Mouse (Mus musculus) right cerebral cortex, adult 2 months (tissue): Measurements from ENCODE around the gene Prkacb.
A peak's percentile ranks its signal among the peaks of the same experiment; 100 is the strongest.

Experiments used
- DNase-seq, 2 experiments: peaks; one replicate each; pipeline ENCODE4 v3.0.0; 2021 to 2022; ENCODE audit warnings: low spot score in 2 of 2

Prkacb gene

GRCm38 (mm10) chr3:146731499-146731898 is 81.3 kb downstream of the Prkacb start:
- no peak for DNase-seq

- DNase-seq: peak in 1 of 2 experiments; percentile 50
Measured at GRCm38 (mm10) chr3:146723037-146723436, 89.8 kb downstream of the Prkacb start.

- no peak for DNase-seq
Measured at GRCm38 (mm10) chr3:146719696-146720095, 93.1 kb downstream of the Prkacb start.

DNA sequence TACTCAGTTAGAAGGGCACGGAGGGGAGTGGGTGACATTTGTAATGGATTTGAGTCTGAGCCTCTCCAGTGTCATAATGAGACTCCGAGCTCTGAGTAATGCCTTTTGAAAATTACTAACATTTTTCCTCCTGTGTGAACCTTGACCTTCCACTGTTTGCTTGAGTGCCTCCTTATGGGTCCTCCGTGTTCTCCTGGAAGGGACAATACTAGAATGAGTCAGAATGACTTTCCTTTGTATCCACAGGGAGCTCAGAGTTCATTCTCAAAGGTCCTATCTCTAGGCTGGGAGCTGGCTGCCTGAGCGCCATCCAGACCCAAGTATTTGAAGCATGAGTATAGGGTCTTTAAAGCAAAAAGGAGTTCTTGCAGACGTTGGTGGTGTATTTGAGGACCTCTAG is 94.5 kb downstream of the Prkacb start:
- DNase-seq: no peak

DNA sequence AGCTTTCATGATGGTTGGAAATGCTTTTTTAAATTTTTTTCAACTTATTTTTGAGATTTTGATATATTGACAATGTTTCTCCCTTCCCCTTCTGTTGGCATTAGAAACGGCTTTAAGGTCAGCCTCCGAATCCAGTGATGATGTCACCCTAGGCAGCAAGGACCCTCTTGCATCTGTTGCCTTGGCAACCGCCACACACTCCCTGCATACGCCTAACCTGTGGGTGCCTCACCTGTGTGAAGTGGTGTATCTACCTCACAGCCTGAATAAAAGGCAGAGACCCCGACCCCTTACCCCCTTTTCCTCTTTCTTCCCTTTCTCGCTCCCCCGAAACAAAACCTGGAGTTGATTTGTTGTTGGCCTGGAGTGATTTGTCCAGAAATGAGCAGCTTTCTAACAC is 100.5 kb downstream of the Prkacb start:
- DNase-seq: no peak

DNA sequence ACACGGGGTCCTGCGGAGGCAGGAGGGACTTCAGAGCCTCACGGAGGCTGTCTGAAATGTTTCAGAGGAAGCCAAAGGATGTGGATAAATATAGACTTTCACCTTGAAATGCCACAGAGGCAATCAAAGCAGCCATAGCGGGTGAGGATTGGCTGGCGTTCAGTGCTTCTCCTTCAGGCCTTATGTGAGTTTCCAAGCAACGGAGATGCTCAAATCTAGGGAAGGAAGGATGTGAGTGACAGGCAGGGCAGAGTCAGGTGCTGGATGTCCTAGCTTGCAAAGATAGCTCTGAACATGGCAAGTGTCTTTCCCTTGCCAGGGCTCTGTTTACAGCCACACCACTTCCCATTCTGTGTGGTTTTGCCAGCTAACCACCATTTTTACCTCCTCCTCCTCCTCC is 101.2 kb downstream of the Prkacb start:
- DNase-seq: no peak

DNA sequence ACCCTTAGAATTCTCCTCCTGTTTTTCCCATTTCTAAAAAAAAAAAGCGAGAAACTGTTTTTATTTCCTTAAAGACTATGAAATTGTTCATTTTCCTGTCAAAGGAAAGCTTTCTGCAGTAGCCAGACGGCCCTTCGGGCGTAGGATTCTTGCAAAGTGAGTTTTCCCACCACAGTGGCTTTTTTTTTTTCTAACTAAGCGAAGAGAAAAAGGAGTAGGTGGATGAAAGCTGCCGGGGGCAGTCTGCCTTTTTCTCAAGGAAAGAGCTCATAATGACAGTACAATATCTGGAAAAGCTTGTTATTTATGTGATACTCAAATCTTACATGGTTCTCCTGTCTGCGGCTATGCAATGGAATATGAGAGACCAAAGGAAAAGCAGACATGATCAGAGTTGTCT is 101.7 kb downstream of the Prkacb start:
- DNase-seq: no peak

DNA sequence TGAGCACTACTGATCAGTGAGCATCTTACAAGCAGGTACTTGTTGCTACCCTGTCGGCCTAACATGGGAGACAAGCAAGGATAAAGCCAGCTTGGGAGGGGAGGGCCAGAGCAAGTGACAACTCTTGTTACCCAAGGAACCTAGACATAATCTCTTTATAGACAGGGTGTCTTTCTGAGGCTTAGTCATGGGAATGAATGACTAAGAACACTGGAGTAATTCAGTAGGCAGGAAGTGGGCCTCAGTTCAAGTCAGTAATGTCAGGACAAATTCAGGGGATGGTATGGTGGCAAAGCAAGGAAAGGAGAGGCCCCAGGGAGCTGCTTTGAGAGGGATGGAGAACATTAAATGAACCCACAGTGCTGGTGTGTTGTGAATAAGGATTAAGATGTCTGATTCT is 103.7 kb downstream of the Prkacb start:
- no peak for DNase-seq

- no peak for DNase-seq
Measured at GRCm38 (mm10) chr3:146708381-146708780, 104.4 kb downstream of the Prkacb start.

DNA sequence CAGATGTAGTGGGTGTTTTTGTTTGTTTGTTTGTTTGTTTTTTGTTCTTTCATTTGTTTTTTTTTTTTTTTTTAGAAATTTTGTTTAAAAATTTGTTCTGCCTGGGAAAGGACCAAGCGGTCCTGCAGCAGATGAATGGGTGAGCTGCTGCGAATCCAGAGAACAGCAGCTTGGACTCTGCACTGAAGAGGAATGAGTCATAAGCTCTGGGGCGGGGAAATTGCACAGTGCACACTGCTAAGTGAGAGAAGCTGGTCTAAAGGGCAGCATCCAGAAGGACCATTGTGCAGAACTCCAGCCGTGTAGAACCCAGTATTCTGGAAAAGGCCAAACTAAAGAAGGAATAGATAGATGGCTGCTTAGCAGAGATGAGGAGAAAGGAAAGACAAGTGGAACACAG is 108.7 kb downstream of the Prkacb start:
- DNase-seq: no peak

DNA sequence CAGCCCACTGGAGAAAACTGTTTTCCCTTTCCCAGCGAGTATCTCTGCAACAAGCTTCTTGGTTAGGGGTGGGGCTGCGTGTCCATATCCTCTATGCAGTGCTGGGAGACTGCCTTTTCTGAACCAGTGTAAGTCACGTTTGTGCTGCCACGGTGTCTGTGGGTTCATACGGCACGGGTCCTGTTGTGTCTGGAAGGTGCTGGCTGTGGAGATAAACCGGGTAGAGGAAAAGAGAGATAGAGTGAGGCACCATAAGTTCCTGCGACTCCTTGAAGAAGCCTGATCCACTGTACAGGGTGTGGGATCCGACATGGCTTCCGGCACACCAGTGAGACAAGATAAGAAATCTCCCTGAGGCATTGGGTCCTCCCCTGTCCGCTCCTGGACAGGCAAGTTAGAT is 112.7 kb downstream of the Prkacb start:
- no peak for DNase-seq

DNA sequence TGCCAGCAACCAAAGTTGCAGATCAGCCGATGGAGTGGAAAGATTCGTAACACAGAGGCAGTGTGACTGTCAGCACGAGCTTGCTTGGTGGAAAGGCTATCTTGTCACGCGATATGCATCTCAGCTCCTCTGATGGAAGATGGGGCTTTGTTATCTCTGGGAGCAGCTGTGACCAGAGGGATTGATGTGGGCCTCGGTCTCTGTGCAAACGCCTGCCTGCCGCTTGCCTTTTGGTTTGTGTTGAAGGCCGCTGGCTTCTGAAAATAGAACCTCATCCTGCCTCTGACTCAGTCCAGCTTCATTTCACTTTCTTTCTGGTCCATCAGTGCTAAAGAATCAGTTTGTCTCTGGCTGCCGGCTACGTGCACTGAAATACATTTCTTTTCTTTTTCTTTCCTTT is 113.8 kb downstream of the Prkacb start:
- peak in 1 of 2 experiments; percentile 36 for DNase-seq

DNA sequence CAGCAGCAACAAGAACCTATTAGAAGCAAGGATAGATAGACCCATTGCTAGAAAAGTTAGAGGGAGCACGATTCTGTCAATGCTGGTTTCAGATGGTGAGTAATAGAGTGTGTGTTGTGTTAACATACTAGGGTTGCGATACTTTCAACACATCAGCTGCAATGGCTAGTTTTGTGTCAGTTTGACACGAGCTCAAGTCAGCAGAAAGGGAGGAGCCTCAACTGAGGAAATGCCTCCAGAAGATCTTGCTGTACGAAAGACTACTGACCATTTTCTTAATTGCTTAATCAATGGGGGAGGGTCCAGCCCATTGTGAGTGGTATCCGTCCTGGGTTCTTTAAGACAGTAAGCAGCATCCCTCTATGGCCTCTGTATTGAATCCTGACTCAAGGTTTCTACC is 120.2 kb downstream of the Prkacb start:
- no peak for DNase-seq

DNA sequence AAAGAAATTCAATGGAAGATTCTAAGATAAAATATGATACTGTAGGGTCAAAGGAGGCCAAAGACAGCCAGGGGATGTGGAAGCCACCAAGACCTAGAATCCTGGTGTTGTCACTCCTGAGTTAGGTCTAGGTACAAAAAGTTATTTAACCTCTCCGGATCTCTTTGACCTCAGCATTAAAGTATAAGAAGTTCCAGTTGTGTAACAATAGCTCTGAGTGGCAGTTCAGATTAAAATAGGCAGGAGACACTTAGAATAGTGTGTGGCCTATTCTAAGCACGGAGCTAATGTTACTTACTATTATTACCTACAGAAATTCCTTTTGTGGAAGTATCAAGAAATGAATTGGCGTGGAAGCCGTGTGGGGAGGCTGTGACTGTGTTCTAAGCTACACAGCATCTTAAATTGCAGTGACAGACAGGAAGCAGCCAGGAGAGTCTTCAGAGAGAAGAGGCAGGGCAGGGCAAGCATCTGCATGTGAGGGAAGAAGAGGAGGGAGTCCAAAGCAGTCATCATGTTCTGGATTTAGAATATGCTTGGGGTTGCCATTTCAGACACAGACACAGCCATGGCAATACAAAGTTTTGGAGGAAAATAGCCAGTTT is 125.6 kb downstream of the Prkacb start:
- DNase-seq: peak in 1 of 2 experiments; percentile 28

DNA sequence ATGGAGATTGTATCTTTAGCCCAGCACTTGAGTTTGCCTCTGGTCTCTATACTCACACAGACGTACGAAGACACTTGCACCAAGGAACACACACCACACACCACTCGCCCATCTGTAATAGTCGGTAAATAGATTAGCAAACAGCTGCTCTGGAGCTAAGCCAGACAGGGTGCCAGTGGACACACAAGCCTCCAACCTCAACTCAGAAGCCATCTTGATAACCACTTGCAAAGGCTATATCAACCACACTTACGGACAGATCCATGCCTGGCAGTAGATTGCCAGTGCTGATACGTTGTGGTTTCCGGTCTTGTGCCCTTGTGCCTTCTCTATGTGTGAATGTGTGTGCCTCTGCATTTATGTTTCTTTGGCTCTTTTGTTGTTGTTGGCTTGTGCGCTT is 126.4 kb downstream of the Prkacb start:
- DNase-seq: no peak

DNA sequence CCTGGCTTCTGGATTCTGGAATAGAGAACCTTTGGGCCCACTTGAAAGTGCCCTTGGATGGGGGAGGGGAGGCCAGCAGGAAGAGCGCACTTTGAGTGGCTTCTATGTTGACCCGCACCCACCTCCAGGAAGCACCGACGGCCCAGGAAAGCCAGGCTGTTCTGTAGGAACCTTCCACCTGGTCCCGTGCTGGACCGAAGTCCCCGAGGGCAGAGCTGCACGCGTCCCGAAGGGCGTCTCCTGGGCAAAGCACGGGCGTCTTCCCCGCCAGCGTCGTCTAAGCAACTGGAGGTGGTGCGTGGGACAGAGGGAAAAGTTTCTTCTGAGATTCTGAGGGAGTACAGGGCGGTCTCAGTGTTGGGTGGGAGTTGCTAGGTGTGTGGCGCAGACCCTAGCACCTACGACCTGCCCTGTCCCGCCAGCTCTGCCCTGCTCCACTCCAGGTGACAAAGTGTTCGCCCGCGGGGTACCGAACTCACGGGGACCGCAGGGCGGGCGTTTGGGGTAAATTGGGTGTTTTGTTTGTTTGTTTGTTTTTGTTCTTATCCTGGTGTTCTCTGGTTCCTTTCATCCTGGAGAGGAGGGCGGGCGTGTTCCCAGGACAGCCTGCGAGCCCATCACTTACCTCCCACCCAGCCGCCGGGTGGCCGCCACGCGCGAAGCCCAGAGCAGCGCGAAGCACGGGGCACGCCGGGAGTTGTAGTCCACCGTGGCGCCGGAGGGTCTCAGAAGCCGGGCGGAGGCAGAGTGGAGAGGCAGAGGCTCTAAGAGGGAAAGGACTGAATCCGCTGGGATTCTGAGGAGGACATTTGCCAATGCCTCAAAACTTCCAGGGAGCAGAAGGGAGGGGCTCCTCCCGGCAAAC is 127.7 kb downstream of the Prkacb start, which contains the start of gene Samd13:
Samd13 (minus strand) TSS at position 782 of the 865 bp plus-strand sequence.
- DNase-seq: peak; percentile 39 to 53

DNA sequence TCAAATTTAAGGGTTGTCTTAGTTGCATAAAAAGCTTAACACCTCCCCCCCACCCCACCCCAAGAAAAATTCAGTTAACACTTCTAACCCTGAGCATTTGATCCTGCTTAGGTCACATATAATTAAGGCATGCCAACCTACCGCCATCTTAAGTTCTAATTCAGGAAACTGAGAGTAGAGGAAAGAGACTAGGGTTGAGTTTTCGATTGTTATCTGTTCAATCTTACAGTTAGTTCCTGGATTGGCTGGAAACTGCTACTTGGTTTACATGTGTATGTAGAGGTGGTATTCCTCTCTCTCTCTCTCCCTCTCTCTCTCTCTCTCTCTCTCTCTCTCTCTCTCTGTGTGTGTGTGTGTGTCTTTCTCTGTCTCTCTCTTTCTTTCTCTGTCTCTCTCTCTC is 129.7 kb downstream of the Prkacb start:
- no peak for DNase-seq

DNA sequence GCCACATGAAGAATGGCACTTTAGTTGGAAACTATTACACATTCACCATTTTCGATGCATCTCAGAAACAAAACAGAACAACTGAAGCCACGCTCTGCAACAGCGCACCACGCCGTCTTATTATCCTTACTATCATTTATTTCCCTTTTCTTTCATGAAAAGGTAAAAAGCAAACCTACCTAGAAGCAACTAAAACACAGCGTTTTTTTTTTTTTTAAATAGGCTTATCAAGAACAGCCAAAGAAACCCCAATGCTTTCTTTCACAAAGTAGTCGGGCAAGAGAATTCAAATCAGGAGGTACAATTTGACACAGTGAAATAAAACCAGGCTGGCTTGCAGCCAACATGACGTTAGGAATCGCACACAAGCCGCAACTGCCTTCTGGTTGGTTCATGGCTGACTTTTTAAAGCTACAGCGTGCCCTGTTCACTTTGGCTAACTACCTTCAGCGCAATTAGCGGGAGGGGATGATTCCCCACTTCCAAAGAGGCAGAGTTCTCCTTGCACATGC is 130.6 kb downstream of the Prkacb start:
- DNase-seq: peak; percentile 77

- DNase-seq: no peak
Measured at GRCm38 (mm10) chr3:146681696-146682095, 131.1 kb downstream of the Prkacb start.

DNA sequence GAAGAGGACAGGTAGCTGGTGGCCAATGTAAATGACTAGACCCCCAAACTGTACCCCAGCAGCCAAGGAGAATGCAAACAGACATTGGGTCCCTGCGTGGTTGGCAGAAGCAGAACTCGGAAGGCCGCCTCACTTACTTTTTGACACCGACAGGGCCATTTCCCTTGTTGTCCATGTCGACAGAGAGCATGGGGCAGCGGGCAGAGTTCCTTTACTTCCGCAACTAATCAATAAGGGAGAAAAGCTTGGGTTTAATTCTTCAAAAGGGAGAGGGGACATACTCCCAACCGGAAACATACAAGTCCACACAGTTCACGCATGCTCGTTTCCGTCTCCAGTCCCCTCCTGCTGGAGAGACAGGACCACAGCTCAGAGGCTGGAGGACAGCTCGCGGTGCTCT is 132.2 kb downstream of the Prkacb start:
- no peak for DNase-seq

DNA sequence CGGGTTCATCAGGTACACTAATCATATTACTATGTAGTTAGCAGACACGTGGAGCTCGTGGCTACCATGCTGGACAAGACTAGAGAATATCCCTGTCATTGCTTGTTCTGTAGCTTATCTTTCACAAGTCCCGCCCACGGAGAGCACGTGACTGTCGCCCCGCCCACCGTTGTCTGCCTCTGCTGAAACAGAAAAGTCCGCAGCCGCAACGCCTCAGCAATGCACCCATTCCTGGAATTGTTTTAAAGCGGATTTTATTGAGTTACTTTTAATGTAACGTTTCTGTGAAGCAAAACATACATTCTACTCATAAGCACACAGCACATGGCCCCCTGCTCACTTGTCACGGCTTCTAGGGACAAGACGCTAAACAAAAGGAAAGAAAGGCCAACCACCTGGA is 133.1 kb downstream of the Prkacb start:
- no peak for DNase-seq
